Mouse (Mus musculus): ENCODE data around the gene Homez.
A peak's percentile ranks its signal among the peaks of the same experiment; 100 is the strongest.

GRCm38 (mm10) chr14:54863501-54864312 is 7.1 kb downstream of the Homez start:
- peak; percentile 29; the same call in 1 of the 2 replicates for TF ChIP-seq CTCF (IDR thresholded peaks at IDR 0.05; ENCODE audit: low read depth)
- no peak for TF ChIP-seq EP300 (optimal IDR thresholded peaks at IDR 0.05)
